Mouse (Mus musculus) embryonic fibroblast, embryonic 13.5 days (primary cell): ENCODE measurements around the gene Ttc28.

ENCODE experiments used
- CTCF ChIP-seq: IDR thresholded peaks from 2 replicates; pipeline ENCODE4 v1.5.1; 2011; ENCODE audit warnings: mild to moderate bottlenecking, control low read depth, low read length, moderate library complexity, borderline replicate concordance; ENCODE audit not compliant: insufficient read depth
- POLR2A ChIP-seq: IDR thresholded peaks from 2 replicates; pipeline ENCODE4 v1.6.1; 2011; ENCODE audit warnings: low read depth, mild to moderate bottlenecking, control low read depth, low read length, moderate library complexity

DNA sequence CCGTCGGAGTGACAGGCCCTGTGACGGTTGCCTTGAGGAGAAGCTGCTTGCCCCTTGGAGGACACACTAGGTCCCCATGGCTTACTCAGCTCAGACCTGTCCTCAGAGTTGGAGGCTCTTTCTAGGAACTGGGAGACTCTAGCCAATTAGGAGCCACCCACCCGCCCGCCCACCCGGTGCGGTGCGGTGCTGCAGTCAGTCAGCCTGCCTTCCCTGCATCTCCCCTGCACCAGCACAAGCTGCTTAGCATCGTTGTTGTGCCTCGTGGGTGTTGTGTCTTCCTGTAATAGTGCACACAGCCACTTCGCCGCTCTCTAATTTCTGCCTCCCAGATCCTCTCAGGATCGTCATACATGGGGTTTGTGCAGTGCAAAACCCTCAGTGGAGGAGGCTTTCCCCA, 335.3 kb downstream of the Ttc28 start:
- TF ChIP-seq CTCF (no peak), POLR2A (no peak)
